Mouse (Mus musculus) heart, embryonic 16.5 days (tissue): ENCODE measurements around the gene Gucd1. TPM values are rescaled to one million over a fixed set of nuclear protein-coding genes. Genes with fewer than 3 reads are reported as not detected.
"Not testable (repeated sequence)": the region's sequence is repeated elsewhere in the genome, so short reads cannot be mapped to it uniquely, and the experiment has no call there.

Experiments used
- ATAC-seq: fragments of 200-750 bp; cut with Nextera tagmentation; replicated peaks from 2 replicates; pipeline ENCODE4 v1.8.0; 2017; ENCODE audit warnings: moderate number of reproducible peaks; ENCODE audit not compliant: insufficient read depth, low FRiP score; ENCODE audit errors: extremely low read depth
- H3K27ac ChIP-seq: fragments of 300-500 bp; sonication (generic); 2 replicates; pipeline ENCODE4 v1.5.1; 2014; ENCODE audit warnings: mild to moderate bottlenecking, low read length, control low read depth, moderate library complexity
- H3K27me3 ChIP-seq: fragments of 300-500 bp; sonication (generic); 2 replicates; pipeline ENCODE4 v1.6.1; 2014; ENCODE audit warnings: low read length, mixed read lengths; ENCODE audit not compliant: control insufficient read depth, insufficient read depth
- H3K36me3 ChIP-seq: fragments of 300-500 bp; sonication (generic); 2 replicates; pipeline ENCODE4 v1.6.1; 2014; ENCODE audit not compliant: control insufficient read depth, insufficient read depth
- H3K4me1 ChIP-seq: fragments of 300-500 bp; sonication (generic); 2 replicates; pipeline ENCODE4 v1.6.1; 2014; ENCODE audit warnings: low read length, mixed read lengths; ENCODE audit not compliant: control insufficient read depth, insufficient read depth
- H3K4me2 ChIP-seq: fragments of 300-500 bp; sonication (generic); 2 replicates; pipeline ENCODE4 v1.6.1; 2014; ENCODE audit warnings: low read depth, mild to moderate bottlenecking, control low read depth, low read length
- H3K4me3 ChIP-seq: fragments of 300-500 bp; sonication (generic); 2 replicates; pipeline ENCODE4 v1.5.1; 2014; ENCODE audit warnings: mild to moderate bottlenecking, control low read depth, low read length
- H3K9ac ChIP-seq: fragments of 300-500 bp; sonication (generic); 2 replicates; pipeline ENCODE4 v1.6.1; 2014; ENCODE audit warnings: low read length, control low read depth
- H3K9me3 ChIP-seq: fragments of 300-500 bp; sonication (generic); replicated peaks from 2 replicates; pipeline ENCODE4 v1.6.1; 2016; ENCODE audit warnings: low read length; ENCODE audit not compliant: control insufficient read depth
- WGBS: fragments of 180-500 bp; shearing (Covaris S2); extraction: QIAGEN DNeasy Blood & Tissue Kit; methylation state at CpG from one replicate; pipeline ENCODE4 v1.1.7; 2014; 5-methylcytosine and 5-hydroxymethylcytosine counted together
- polyA plus RNA-seq: library from polyadenylated mRNA; unstranded; fragments of >200 nt; fragmentation: Nextera tagmentation; extraction: Ambion mirVana; gene quantifications from 2 replicates; pipeline ENCODE4 v1.2.1, GENCODE M21; 2015

The Gucd1 gene
- polyA plus RNA-seq = 26.9 and 28.5 TPM in 2 replicates

DNA sequence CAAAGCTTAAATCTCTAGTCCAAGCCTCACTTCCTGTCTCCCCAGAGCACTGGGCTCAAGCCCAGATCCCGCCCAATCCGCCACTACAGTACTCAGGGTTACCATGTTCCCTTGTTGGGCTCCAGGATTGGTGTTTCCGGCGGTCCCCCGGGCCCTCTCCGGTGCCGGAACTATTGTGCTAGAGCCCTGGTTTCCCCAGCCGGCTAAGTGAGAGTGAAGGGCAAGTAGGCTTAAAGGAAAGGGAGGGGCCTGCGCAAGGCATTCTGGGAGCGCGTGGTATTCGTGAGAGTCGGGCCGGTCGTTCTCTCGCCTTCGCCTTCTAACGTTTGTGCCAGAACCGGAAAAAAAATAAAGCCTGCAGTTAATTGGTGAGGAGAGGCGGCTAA, at the start of gene Gucd1:
Gene Gucd1 (minus strand): TSS at position 215 of the 386 bp plus-strand sequence.
- no peaks in the 10 kb centered on the region for H3K9me3 ChIP-seq
- ATAC-seq = peak; percentile 87
- peaks cover 21% of the 10 kb centered on the region for H3K36me3 ChIP-seq
- H3K4me1 ChIP-seq = peaks cover 34% of the 10 kb centered on the region
- no peaks in the 10 kb centered on the region for H3K27me3 ChIP-seq
- 0% methylated on average over 20 of the region's 20 CpGs for WGBS
- peak within 1 kb of the TSS; percentile 98 for H3K4me2 ChIP-seq
- H3K27ac ChIP-seq = peak within 1 kb of the TSS; percentile 100
- peak within 1 kb of the TSS; percentile 97 for H3K9ac ChIP-seq
- peak within 1 kb of the TSS; percentile 98 for H3K4me3 ChIP-seq

DNA sequence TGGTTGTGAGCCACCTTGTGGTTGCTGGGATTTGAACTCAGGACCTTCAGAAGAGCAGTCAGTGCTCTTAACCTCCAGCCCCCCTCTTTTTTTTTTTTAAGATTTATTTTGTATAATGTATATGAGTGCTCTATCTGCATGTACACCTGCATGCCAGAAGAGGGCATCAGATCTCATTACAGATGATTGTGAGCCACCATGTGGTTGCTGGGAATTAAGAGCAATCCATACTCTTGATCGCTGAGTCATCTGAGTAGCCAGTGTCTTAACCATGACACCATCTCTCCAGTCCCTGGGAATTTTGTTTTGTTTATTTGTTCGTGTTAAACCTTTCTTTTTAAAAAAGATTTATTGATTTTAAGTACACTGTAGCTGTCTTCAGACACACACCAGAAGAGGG, 49.0 kb upstream of the Gucd1 start:
- not testable (repeated sequence) for ATAC-seq, H3K4me3 ChIP-seq, H3K27ac ChIP-seq, H3K4me1 ChIP-seq, H3K9me3 ChIP-seq, H3K4me2 ChIP-seq, H3K9ac ChIP-seq, H3K36me3 ChIP-seq
- 76% methylated on average over 2 of the region's 2 CpGs for WGBS
- H3K27me3 ChIP-seq = peaks cover 11% of the 10 kb centered on the region

DNA sequence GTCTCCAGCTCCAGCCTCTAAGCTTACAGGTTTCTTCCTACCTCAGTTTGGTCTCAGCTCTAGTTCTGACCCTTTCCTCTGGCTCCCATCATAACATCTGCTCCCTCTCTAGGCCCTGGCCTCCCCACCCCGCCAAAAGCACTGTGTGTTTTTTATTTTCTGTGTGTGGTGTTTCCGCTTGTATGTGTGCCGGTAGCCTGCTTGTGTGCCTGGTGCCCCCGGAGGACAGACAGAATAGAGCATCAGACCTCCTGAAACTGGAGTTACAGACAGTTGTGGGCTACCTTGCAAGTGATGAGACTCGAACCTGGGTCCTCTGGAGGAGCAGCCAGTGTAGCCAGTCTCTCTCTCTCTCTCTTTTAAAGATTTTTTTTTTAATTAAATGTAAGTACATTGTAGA, 48.5 kb upstream of the Gucd1 start:
- ATAC-seq = no peak
- H3K27me3 ChIP-seq = peaks cover 16% of the 10 kb centered on the region

DNA sequence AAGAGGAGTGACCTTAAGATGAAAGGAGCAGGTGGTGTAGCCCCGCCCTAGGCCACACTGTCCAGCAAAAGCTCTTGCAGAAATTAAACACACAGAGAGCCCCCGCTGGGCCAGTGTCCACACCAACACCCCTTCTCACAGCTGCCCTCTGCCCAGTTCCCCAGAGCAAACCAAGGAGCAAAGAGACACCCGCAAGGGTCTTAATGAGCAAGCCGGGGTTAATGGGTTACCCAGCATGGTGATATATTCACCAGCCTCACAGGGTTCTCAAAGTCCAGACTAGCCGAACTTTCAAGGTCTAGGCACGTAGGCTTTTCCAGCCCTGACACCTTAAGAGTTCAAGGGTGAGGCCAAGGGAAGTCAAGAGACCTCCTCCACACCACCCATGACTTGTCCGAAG, 48.1 kb upstream of the Gucd1 start:
- Histone ChIP-seq H3K4me3 (no peak overlapping the region), H3K27me3 (peaks cover 20% of the 10 kb centered on the region), H3K36me3 (no peaks in the 10 kb centered on the region), H3K4me2 (no peak overlapping the region), H3K9ac (no peak overlapping the region), H3K9me3 (no peaks in the 10 kb centered on the region), H3K27ac (no peak overlapping the region), H3K4me1 (peaks cover 7% of the 10 kb centered on the region; the same call in 1 of the 2 replicates)
- WGBS = 70% methylated on average over 7 of the region's 7 CpGs
- ATAC-seq = 0 out of 2 replicates have a peak, but pooled peaks have one; percentile 15

More for the DNA sequence above, 48.5 kb upstream of the Gucd1 start:
- 69% methylated on average over 5 of the region's 5 CpGs for WGBS
- Histone ChIP-seq H3K4me2 (no peak overlapping the region), H3K4me1 (peaks cover 7% of the 10 kb centered on the region; the same call in 1 of the 2 replicates), H3K36me3 (no peaks in the 10 kb centered on the region), H3K9ac (no peak overlapping the region), H3K4me3 (no peak overlapping the region), H3K27ac (no peak overlapping the region), H3K9me3 (no peaks in the 10 kb centered on the region)

DNA sequence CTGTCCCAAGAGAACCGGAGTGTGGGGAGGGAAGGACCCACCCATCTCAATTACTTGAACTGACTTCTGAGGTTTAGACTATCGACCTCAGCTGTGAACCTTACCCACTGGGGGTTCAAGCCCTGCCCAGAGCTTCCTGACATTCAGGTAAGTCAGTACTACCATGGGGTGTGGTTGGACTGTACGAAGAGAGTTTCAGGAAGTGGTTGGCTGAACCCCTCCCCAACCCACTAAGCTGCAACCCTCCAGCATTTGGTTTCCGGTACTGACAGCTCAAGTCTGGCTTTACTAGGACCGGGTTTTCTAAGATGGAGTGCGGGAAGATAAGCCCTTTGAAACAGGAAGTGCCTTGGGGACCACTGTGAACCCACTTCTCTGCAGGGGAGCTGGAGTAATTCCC, 47.7 kb upstream of the Gucd1 start:
- H3K4me1 ChIP-seq = peaks cover 9% of the 10 kb centered on the region
- H3K27me3 ChIP-seq = peaks cover 24% of the 10 kb centered on the region
- no peaks in the 10 kb centered on the region for H3K9me3 ChIP-seq
- no peak overlapping the region for H3K4me2 ChIP-seq
- ATAC-seq = no peak
- no peak overlapping the region for H3K27ac ChIP-seq
- 51% methylated on average over 6 of the region's 6 CpGs for WGBS
- H3K36me3 ChIP-seq = no peaks in the 10 kb centered on the region
- no peak overlapping the region for H3K4me3 ChIP-seq
- H3K9ac ChIP-seq = no peak overlapping the region

DNA sequence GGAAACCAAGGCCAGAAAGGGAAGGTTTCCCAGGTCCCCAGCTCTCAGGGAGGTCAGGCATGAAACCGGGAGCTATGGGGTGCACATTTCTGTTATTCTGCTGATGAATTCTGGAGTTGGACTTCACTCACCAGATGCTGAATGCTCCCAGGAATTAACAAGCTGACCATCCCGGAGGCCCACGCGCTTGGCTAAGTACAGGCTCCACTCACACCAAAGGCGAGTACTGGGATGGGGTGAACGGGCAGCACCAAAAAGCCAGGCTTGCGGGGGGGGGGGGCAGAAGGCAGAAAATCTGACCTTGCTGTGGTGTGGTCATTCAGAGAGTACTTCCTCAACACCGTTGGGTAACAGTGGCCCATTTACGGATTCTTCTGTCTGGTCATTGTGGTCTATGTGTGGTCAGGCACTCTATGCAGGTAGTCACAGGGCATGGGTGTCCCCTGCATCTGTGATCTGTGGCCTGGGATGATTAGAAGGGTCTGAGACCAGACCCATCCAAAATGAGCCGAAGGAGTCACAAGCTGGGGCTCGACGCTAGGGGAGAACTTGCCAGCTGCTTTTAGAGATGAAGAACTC, 47.0 kb upstream of the Gucd1 start:
- H3K27me3 ChIP-seq = peaks cover 26% of the 10 kb centered on the region

DNA sequence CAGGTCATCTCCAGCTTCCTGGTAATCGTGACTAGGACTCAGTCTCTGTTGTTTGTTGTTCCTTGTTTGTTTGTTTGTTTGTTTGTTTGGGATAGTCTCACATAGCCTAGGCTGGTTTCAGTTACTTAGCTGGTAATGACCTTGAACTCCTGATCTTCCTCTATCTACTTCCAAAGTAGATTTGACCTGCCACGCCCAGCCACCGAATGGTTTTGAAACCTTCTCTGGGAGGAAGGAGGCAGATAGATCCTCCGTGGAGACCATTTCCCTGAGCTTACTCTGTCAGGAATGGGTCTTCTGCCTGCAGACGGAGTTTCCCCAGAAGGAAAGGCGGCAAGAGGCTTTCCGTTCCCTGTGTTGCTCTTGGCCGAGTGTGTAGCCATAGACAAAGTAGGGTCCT, 44.8 kb upstream of the Gucd1 start:
- Histone ChIP-seq H3K4me2 (no peak overlapping the region), H3K36me3 (no peaks in the 10 kb centered on the region), H3K4me1 (peaks cover 11% of the 10 kb centered on the region), H3K27ac (no peak overlapping the region), H3K4me3 (no peak overlapping the region), H3K9ac (no peak overlapping the region), H3K27me3 (peaks cover 37% of the 10 kb centered on the region), H3K9me3 (no peaks in the 10 kb centered on the region)
- no peak for ATAC-seq
- 79% methylated on average over 8 of the region's 8 CpGs for WGBS

More for the DNA sequence above, 47.0 kb upstream of the Gucd1 start:
- Histone ChIP-seq H3K27ac (no peak overlapping the region), H3K4me3 (no peak overlapping the region), H3K4me1 (peaks cover 12% of the 10 kb centered on the region), H3K9ac (no peak overlapping the region), H3K4me2 (no peak overlapping the region), H3K9me3 (no peaks in the 10 kb centered on the region), H3K36me3 (no peaks in the 10 kb centered on the region)
- ATAC-seq = no peak
- WGBS = 81% methylated on average over 12 of the region's 12 CpGs

DNA sequence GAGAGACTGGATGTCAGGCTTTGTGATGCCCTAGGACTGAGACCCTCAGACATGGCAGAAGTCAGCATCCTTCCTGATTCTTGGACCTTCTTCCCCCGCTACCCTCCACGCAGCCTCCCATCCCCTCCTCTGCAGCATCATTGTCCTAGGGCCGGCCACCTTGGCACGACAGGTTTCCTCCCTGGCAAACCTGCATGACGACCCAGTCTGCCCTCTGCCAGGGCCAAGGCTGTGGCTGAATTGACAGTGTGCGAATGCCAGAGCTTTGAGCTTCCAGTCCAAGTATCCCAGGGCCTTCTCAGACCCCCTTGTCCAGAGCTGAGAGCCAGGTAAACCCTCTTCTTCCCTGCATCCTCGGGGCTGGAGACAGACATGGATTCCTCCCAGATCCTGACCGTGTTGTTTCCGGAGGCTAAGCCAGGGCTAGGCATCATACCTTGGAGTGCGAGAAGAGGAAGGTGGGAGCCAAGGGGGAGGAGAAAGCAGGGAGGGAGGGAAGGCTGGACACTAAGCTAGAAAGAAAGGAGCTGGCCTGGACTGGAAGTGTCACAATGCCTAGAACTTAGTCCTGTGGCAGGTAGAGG, 43.4 kb upstream of the Gucd1 start, which contains the start of gene Ggt1:
Gene Ggt1 (plus strand): TSS at position 534 of the 584 bp plus-strand sequence.
- no peak for ATAC-seq
- peaks cover 17% of the 10 kb centered on the region for H3K4me1 ChIP-seq
- no peaks in the 10 kb centered on the region for H3K36me3 ChIP-seq
- no peaks in the 10 kb centered on the region for H3K9me3 ChIP-seq
- H3K9ac ChIP-seq = peak within 1 kb of the TSS; percentile 72
- peaks cover 42% of the 10 kb centered on the region for H3K27me3 ChIP-seq
- H3K4me3 ChIP-seq = peak within 1 kb of the TSS; percentile 58; the same call in 1 of the 2 replicates
- peak within 1 kb of the TSS; percentile 87 for H3K4me2 ChIP-seq
- no peak within 1 kb of the TSS for H3K27ac ChIP-seq
- WGBS = 58% methylated on average over 10 of the region's 10 CpGs

DNA sequence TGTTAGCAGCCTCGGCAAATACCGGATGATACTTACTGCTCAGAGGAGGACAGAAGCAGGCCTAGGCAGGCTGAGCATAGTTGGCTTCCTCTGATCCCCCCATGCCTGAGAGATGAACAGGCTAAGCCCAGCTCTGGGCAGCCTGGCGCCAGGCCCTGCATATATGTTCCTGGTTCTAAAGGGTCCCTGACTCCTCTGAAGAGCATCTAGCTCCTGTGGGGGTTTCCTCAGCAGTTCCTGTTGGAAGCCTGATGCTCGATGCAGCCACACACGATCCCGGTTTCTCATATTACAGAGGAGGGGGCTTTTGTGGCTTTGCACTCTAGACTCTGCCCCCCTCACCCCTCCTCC, 42.8 kb upstream of the Gucd1 start:
- H3K27ac ChIP-seq = no peak overlapping the region
- H3K4me3 ChIP-seq = peak overlapping the region; percentile 58
- peak overlapping the region; percentile 72 for H3K9ac ChIP-seq
- no peaks in the 10 kb centered on the region for H3K9me3 ChIP-seq
- H3K27me3 ChIP-seq = peaks cover 42% of the 10 kb centered on the region
- peak overlapping the region; percentile 87 for H3K4me2 ChIP-seq
- 17% methylated on average over 6 of the region's 6 CpGs for whole genome bisulfite sequencing
- H3K36me3 ChIP-seq = no peaks in the 10 kb centered on the region
- ATAC-seq = no peak
- H3K4me1 ChIP-seq = peaks cover 21% of the 10 kb centered on the region
